Mouse (Mus musculus) liver, postnatal 0 days (tissue): Measurements from ENCODE around the gene Atp2b1.

Experiments
- CTCF ChIP-seq: sonication (generic); IDR thresholded peaks from 2 replicates; pipeline ENCODE4 v1.5.1; 2016; ENCODE audit warnings: antibody characterized with exemption, low read depth
- EP300 ChIP-seq: IDR thresholded peaks from 2 replicates; pipeline ENCODE4 v1.6.1; 2016; ENCODE audit warnings: antibody characterized with exemption, low read depth, mild to moderate bottlenecking

GRCm38 (mm10) chr10:98979951-98980350 is 65.7 kb downstream of the Atp2b1 start:
- no peak for TF ChIP-seq CTCF
- TF ChIP-seq EP300, result no peak
